ENCODE assay signal across 19 mouse cellular contexts in genomic region chr2:132378602-132379150, GRCm38 (mm10). TPM values are rescaled to one million over a fixed set of nuclear protein-coding genes. Genes with fewer than 3 reads are reported as not detected.
"Had no signal": no experiment of that assay in that cellular context is flagged by ENCODE, and none has a peak within 500 bp of the region (broad histone marks: within the 10 kb centered on the region; RNA-seq: fewer than 3 reads in every experiment).

No protein-coding gene starts in this region.

- H3K27ac ChIP-seq: liver, embryonic 13.5 days; liver, embryonic 15.5 days; lung, embryonic 15.5 days; midbrain, embryonic 10.5 days; midbrain, embryonic 12.5 days; neural tube, embryonic 13.5 days; neural tube, embryonic 15.5 days had no signal

- H3K36me3 ChIP-seq: liver, embryonic 13.5 days; liver, embryonic 15.5 days; lung, embryonic 15.5 days; midbrain, embryonic 10.5 days; midbrain, embryonic 12.5 days; neural tube, embryonic 13.5 days; neural tube, embryonic 15.5 days had no signal

- H3K9ac ChIP-seq: liver, embryonic 13.5 days; liver, embryonic 15.5 days; liver, postnatal 0 days; lung, embryonic 15.5 days; midbrain, embryonic 12.5 days; neural tube, embryonic 13.5 days; neural tube, embryonic 15.5 days had no signal

- H3K4me3 ChIP-seq: liver, embryonic 13.5 days; liver, embryonic 15.5 days; lung, embryonic 15.5 days; midbrain, embryonic 10.5 days; midbrain, embryonic 12.5 days; myocyte; neural tube, embryonic 13.5 days; neural tube, embryonic 15.5 days had no signal

- H3K9me3 ChIP-seq: liver, embryonic 13.5 days; liver, embryonic 15.5 days; lung, embryonic 15.5 days; midbrain, embryonic 10.5 days; midbrain, embryonic 12.5 days; neural tube, embryonic 13.5 days; neural tube, embryonic 15.5 days had no signal

- DNase-seq: liver, embryonic 13.5 days; liver, postnatal 0 days; lung, adult 2 months; lung, postnatal 4 days; midbrain, embryonic 14.5 days; retina, postnatal 1 day; spleen, adult 18-20 months; thymus, adult 18-20 months; thymus, postnatal 14 days; thymus, postnatal 36 days had no signal

- H3K4me1 ChIP-seq: liver, embryonic 13.5 days; liver, embryonic 15.5 days; lung, embryonic 15.5 days; midbrain, embryonic 10.5 days; midbrain, embryonic 12.5 days; neural tube, embryonic 13.5 days; neural tube, embryonic 15.5 days had no signal

RNA-seq across cellular contexts. Expression of gene Prokr2, which starts 6.6 kb away (rescaled TPM):
- total RNA-seq: megakaryocyte, adult 5-6 weeks; megakaryocyte-erythroid progenitor cell, adult 5-6 weeks had no signal
